Mouse (Mus musculus) midbrain, postnatal 0 days (tissue): ENCODE results near the gene Hist1h2be. TPM values are rescaled to one million over a fixed set of nuclear protein-coding genes. Genes with fewer than 3 reads are reported as not detected.
"Not testable (repeated sequence)": the region's sequence is repeated elsewhere in the genome, so short reads cannot be mapped to it uniquely, and the experiment has no call there.

Experiments
- ATAC-seq: fragments of 200-750 bp; cut with Nextera tagmentation; 2 replicates; pipeline ENCODE4 v1.8.0; 2017; ENCODE audit warnings: moderate number of reproducible peaks, mild to moderate bottlenecking, moderate TSS enrichment, moderate library complexity; ENCODE audit not compliant: low FRiP score
- DNase-seq: peaks from one replicate; pipeline ENCODE4 v3.0.0-alpha.2; 2015; ENCODE audit warnings: low spot score
- H3K27ac ChIP-seq: fragments of 300-500 bp; sonication (generic); 2 replicates; pipeline ENCODE4 v1.5.1; 2014; ENCODE audit warnings: low read depth, mild to moderate bottlenecking, low read length, mixed read lengths
- H3K27me3 ChIP-seq: fragments of 300-500 bp; sonication (generic); 2 replicates; pipeline ENCODE4 v1.6.1; 2014; ENCODE audit warnings: low read length, control low read depth, mixed read lengths; ENCODE audit not compliant: insufficient read depth
- H3K36me3 ChIP-seq: fragments of 300-500 bp; sonication (generic); 2 replicates; pipeline ENCODE4 v1.6.1; 2014; ENCODE audit warnings: low read length, control low read depth, mixed read lengths; ENCODE audit not compliant: insufficient read depth
- H3K4me1 ChIP-seq: fragments of 300-500 bp; sonication (generic); 2 replicates; pipeline ENCODE4 v1.6.1; 2014; ENCODE audit warnings: mild to moderate bottlenecking, control low read depth, antibody characterized with exemption, low read length, mixed read lengths; ENCODE audit not compliant: insufficient read depth
- H3K4me2 ChIP-seq: fragments of 300-500 bp; sonication (generic); 2 replicates; pipeline ENCODE4 v1.6.1; 2014; ENCODE audit warnings: low read depth, mild to moderate bottlenecking, low read length, mixed read lengths; ENCODE audit not compliant: poor library complexity, severe bottlenecking
- H3K4me3 ChIP-seq: fragments of 300-500 bp; sonication (generic); 2 replicates; pipeline ENCODE4 v1.5.1; 2014; ENCODE audit warnings: low read depth, mild to moderate bottlenecking, low read length, moderate library complexity
- H3K9ac ChIP-seq: fragments of 300-500 bp; sonication (generic); replicated peaks from 2 replicates; pipeline ENCODE4 v1.6.1; 2014; ENCODE audit warnings: mild to moderate bottlenecking, low read length, moderate library complexity, mixed read lengths; ENCODE audit not compliant: poor library complexity, severe bottlenecking
- H3K9me3 ChIP-seq: fragments of 300-500 bp; sonication (generic); 2 replicates; pipeline ENCODE4 v1.6.1; 2016; ENCODE audit warnings: low read length, control low read depth
- CTCF ChIP-seq: IDR thresholded peaks from 2 replicates; pipeline ENCODE4 v1.5.1; 2016; ENCODE audit warnings: antibody characterized with exemption, mild to moderate bottlenecking
- WGBS: fragments of 180-500 bp; shearing (Covaris S2); extraction: QIAGEN DNeasy Blood & Tissue Kit; methylation state at CpG from one replicate; pipeline ENCODE4 v1.1.7; 2014; 5-methylcytosine and 5-hydroxymethylcytosine counted together
- polyA plus RNA-seq: library from polyadenylated mRNA; unstranded; fragments of >200 nt; fragmentation: Nextera tagmentation; extraction: Ambion mirVana; gene quantifications from 2 replicates; pipeline ENCODE4 v1.2.1, GENCODE M21; 2015
- total RNA-seq: library from RNA; depleted of rRNA; stranded (reverse); fragments of >200 nt; gene quantifications from 2 replicates; pipeline ENCODE4 v1.2.3, GENCODE M21; 2014

Gene Hist1h2be
- total and polyA plus RNA-seq, 2 experiments from 2014 or later: 0.33 to 75.1 TPM

GRCm38 (mm10) chr13:23564482-23564881 lies 56.4 kb downstream of the Hist1h2be start:
- no peaks in the 10 kb centered on the region for H3K36me3 ChIP-seq
- H3K4me2 ChIP-seq: no peak overlapping the region
- WGBS: 89% methylated on average over 2 of the region's 2 CpGs
- H3K4me3 ChIP-seq: no peak overlapping the region
- no peak overlapping the region for H3K27ac ChIP-seq
- H3K9me3 ChIP-seq: no peaks in the 10 kb centered on the region
- H3K27me3 ChIP-seq: no peaks in the 10 kb centered on the region
- no peak for TF ChIP-seq CTCF
- no peaks in the 10 kb centered on the region for H3K4me1 ChIP-seq
- DNase-seq: no peak
- no peak overlapping the region for H3K9ac ChIP-seq
- ATAC-seq: no peak

GRCm38 (mm10) chr13:23562699-23563462 lies 58.0 kb downstream of the Hist1h2be start:
- Histone ChIP-seq H3K27ac (peak overlapping the region; percentile 94), H3K27me3 (no peaks in the 10 kb centered on the region), H3K36me3 (no peaks in the 10 kb centered on the region), H3K9me3 (no peaks in the 10 kb centered on the region), H3K4me3 (peak overlapping the region; percentile 42), H3K9ac (peak overlapping the region; percentile 56), H3K4me2 (peak overlapping the region; percentile 70), H3K4me1 (no peaks in the 10 kb centered on the region)
- ATAC-seq: peak; percentile 61
- WGBS: 1% methylated on average over 18 of the region's 18 CpGs
- peak; percentile 77 for TF ChIP-seq CTCF
- peak; percentile 87 for DNase-seq

GRCm38 (mm10) chr13:23561883-23562659 lies 58.9 kb downstream of the Hist1h2be start, which contains the start of gene Hist1h3e:
Gene Hist1h3e, minus strand, starts transcription at chr13:23562369.
- not testable (repeated sequence) for H3K4me1 ChIP-seq, H3K27me3 ChIP-seq, H3K36me3 ChIP-seq, H3K9me3 ChIP-seq
- Histone ChIP-seq H3K4me2 (peak within 1 kb of the TSS; percentile 70), H3K9ac (peak within 1 kb of the TSS; percentile 56), H3K4me3 (peak within 1 kb of the TSS; percentile 42), H3K27ac (peak within 1 kb of the TSS; percentile 94)
- ATAC-seq (peak; percentile 96), DNase-seq (peak; percentile 99)
- WGBS: under 1% methylated on average over 34 of the region's 67 CpGs

GRCm38 (mm10) chr13:23561531-23561882 lies 59.4 kb downstream of the Hist1h2be start:
- Histone ChIP-seq H3K4me2 (peak overlapping the region; percentile 70; the same call in 1 of the 2 replicates), H3K4me3 (peak overlapping the region; percentile 42)
- H3K27me3 ChIP-seq, H3K4me1 ChIP-seq, DNase-seq, H3K9ac ChIP-seq, H3K36me3 ChIP-seq, ATAC-seq, H3K9me3 ChIP-seq, H3K27ac ChIP-seq: not testable (repeated sequence)
- WGBS: 0% methylated on average over 2 of the region's 5 CpGs

GRCm38 (mm10) chr13:23560699-23561098 lies 60.2 kb downstream of the Hist1h2be start:
- H3K9me3 ChIP-seq, H3K4me2 ChIP-seq, H3K36me3 ChIP-seq, H3K27ac ChIP-seq, H3K4me1 ChIP-seq, ATAC-seq, H3K27me3 ChIP-seq, H3K9ac ChIP-seq, H3K4me3 ChIP-seq, DNase-seq: not testable (repeated sequence)
- 12% methylated on average over 2 of the region's 2 CpGs for WGBS

- Histone ChIP-seq H3K9me3 (no peaks in the 10 kb centered on the region), H3K36me3 (no peaks in the 10 kb centered on the region), H3K4me2 (no peak overlapping the region), H3K27ac (no peak overlapping the region), H3K27me3 (no peaks in the 10 kb centered on the region), H3K4me1 (peaks cover 2% of the 10 kb centered on the region; the same call in 1 of the 2 replicates), H3K4me3 (no peak overlapping the region), H3K9ac (no peak overlapping the region)
- WGBS: 71% methylated on average over 3 of the region's 3 CpGs
- no peak for TF ChIP-seq CTCF
- DNase-seq: no peak
- ATAC-seq: no peak
Observed at GRCm38 (mm10) chr13:23556906-23557305, 64.0 kb downstream of the Hist1h2be start.
